Mouse (Mus musculus) C2C12 (cell line): Measurements from ENCODE around the gene Fgd6.

Experiments used
- CTCF ChIP-seq: IDR thresholded peaks from one replicate; pipeline ENCODE4 v1.5.1; 2011; ENCODE audit not compliant: control insufficient read depth, insufficient read depth, insufficient read length
- MAX ChIP-seq: IDR thresholded peaks from one replicate; pipeline ENCODE4 v1.6.1; 2011; ENCODE audit warnings: mild to moderate bottlenecking, control low read depth
- MYOD1 ChIP-seq: IDR thresholded peaks from one replicate; pipeline ENCODE4 v1.6.1; 2011; ENCODE audit warnings: low read depth; ENCODE audit not compliant: control insufficient read depth, insufficient read length
- MYOG ChIP-seq: IDR thresholded peaks from one replicate; pipeline ENCODE4 v1.6.1; 2011; ENCODE audit not compliant: control insufficient read depth, insufficient read length; ENCODE audit errors: extremely low read depth
- USF1 ChIP-seq: IDR thresholded peaks from one replicate; pipeline ENCODE4 v1.6.1; 2011; ENCODE audit warnings: low read depth, mild to moderate bottlenecking, control low read depth, moderate library complexity

DNA sequence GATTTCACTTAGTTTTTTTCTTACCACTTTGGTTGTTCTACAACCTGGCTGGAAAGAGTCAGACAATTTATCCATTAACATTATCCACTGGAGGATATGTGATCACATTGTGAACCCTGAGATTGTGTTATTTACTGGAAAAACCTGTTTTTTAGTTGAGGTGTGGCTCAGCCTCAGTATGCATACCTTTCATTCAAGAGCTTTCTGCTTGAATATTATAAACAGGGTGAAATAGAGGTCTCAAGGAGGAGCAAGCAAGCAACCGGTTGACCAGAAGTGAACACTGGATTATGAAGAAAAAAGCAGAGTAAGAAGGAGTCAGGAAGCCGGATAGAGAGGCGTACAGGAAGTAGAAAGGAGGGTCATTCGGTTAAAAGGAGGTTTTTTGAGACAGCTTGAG is 115.7 kb downstream of the Fgd6 start:
- no peak for TF ChIP-seq CTCF
- no peak for TF ChIP-seq USF1
- TF ChIP-seq MAX = no peak
- no peak for TF ChIP-seq MYOD1
- TF ChIP-seq MYOG = no peak
